Mouse (Mus musculus) retina, embryonic 14.5 days (tissue): ENCODE measurements around the gene Yipf1.

Source experiments
- DNase-seq: peaks from one replicate; pipeline ENCODE4 v3.0.0-alpha.2; 2015; ENCODE audit warnings: low spot score

Gene Yipf1

DNA sequence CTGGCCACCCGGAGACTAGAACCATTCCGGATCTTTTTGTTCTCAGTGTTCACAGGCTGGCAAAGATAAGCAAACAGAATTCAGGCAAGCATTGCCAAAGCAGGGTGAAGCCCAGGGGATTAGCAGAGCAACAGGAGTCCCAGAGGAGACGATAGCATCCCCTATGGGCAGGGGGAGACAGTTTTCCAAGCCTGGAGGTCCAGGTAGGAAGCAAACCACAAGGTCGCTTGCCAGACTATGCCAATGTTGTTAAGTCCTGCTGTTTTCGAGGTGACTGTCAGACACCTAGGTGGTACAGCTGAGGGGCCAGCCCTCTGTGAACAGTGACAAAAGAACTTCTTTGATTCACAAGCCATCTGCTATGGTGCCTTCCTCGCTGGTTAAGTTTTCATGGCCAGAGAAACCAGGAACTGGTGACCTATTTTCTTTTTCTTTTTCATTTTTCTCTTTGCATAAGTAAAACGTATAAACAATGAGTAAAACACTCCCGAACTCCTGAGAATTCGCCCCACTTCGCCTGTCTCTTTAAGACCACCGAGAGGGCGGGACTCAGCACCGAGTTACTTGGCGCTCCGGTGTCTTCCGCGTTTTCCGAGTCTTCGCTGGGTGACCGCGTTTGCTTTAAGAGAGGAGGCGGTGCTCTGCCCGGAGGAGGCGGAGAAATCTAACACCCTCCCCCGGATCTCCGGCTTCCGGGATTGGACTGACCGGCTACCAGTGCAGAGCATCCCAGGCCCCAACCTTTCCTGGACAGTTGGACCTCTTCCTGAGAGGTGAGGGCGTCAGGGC lies at the start of gene Yipf1:
Gene Yipf1, plus strand, starts transcription at position 674 of the 789 bp plus-strand sequence.
- peak; percentile 94 for DNase-seq

DNA sequence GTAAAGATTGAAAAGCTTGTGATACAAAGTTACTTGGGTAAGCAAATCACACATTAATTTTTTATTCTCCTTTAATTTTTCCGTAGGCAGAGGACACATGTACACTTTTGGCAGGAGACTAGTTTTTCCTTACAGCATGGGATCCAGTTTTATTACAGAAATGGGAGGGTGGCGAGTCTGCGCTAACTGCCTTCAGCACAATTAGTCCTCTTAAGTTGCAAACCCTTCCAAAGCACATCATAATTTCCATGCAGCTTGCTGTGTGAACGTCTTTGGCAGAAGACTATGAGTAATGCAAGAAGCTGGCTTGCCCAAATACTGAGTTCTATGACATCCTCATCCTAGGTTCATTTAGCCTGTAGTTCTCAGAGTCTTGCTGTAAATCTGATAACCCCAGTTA lies 40.5 kb upstream of the Yipf1 start:
- DNase-seq: no peak

DNA sequence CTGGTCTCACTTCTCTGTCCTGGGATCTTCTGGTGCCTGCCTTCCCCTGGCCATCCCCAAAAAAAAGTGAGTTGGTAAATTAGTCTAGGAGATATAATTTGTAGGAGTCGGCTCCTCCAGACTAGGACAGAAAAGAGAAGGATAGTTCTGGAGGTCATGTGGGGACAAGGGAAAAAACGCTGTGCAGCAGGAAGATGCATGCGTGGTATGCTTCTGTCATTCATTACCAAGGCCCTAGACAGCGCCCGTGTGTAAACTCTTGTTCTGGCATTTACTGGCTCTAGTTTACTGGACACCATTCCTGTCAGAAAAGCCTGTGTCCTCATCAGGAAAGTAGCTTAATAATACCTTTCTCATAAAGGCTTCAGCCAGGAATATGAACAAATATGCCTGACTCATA lies 39.7 kb upstream of the Yipf1 start:
- no peak for DNase-seq

DNA sequence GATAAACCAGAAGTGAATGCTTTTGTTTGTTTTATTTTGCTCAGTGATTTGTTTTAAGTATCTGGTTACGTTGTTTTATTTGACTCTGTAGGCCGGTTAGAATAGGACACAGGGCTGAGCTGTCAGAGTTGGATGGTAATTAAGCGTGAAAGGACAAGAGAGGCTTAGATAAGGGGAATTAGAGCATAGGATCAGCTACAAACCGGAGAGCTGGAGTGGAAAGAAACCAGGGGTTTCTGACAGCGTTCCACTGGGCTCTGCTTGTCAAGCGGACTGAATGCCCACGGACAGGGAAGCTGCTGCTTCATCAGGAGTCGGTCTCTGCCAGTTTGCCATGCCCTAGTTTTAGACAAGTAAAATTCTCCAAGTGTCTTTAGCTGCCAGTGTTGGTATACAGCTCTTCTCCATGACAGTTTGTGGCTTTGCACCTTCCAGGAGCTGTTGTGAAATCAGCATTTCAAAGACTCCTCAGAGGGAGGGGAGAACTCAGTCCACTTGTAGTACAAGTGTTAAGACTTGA lies 35.9 kb upstream of the Yipf1 start:
- DNase-seq: peak; percentile 94

DNA sequence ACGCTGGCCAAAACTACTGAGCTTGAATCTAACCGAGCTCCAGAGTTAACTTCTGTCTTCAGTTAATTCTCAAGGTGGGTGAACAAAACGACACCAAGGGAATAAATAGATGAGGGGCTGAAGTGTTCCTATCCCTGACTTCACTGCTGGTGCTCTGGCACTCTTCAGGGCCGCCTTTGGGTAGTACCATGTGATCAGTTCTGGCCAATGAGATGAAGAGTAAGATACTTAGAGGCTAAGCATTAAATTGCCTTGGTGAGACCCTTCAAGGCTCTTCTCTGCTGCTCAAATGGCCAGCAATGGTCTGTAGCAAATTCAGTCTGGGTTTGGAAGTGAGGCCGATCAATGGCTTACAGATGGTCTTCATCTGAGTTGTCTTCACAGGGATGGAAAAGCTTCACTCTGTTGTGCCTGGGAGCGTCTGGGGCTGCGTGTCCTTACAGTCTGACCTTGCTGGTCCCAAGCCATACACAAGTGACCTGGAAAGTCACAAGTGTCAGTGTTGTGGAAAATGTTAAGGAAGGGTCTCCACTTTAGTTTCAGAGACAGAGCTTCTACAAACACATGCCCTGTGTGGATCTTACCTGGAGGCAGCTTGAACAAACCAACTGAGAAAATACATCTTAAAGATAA lies 33.2 kb upstream of the Yipf1 start:
- no peak for DNase-seq

DNA sequence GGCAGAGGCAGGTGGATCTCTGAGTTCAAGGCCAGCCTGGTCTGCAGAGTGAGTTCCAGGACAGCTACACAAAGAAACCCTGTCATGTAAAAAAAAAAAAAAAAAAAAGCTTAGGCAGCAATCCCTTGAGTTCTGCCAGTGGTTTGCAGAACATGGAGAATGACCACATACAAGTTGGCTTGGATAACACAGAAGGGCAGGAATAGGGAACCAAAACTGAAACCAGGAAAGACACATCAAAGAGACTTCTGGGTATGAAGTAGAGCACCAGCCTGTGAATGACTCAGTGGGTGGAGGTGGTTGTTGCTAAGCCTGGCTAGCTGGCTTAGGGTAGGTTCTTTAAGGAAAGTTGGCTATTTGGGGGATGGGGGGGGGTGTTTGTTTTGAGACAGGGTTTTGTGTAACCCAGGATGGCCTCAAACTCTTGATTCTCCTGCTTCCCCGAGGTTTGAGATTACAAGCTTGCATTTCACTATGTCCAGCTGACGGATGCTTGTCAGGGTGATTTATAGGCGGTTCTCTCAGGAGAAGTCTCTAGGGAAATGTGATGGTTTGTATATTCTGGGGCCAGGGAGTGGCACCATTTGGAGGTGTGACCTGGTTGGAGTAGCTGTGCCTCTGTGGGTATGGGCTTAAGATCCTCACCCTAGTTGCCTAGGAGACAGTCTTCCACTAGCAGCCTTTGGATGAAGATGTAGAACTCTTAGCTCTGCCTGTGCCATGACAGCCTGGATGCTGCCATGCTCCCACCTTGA lies 28.5 kb upstream of the Yipf1 start:
- DNase-seq: no peak

DNA sequence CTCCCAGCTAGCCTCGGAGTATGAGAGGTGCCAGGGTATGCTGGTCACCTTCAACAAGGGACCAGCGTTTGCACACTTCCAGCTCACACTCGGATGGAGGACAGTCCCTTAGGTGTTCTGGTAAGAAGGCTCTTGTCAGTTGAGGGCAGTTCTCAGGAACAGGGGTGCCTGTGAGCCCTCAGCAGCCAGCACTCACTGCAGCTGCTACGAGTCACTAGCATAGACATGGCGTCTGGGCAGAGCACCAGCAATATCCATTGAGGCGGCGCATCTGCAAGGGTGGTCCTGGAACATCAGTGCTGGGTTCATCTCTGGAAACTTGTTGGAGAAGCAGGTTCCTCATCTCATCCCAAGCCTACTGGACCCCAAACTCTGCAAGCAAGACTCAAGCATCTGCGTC lies 27.8 kb upstream of the Yipf1 start:
- no peak for DNase-seq

DNA sequence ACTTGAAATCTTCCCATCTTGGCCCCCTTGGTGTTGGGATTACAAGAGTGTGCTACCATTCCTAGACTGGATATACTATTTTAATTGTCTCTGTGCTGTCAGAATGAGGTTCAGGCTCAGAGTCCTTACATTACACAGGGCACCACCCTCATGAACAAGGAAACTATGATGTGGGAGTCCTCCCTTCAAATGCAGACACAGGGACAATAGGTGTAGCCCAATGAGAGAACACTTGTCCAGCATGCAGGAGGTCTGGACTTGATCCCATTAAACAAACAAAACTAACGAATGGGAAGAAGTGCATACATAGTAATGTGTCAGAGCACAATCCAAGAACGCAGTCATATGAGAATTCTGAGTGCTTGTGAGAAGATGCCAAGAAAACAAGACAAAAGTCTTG lies 26.6 kb upstream of the Yipf1 start:
- DNase-seq: no peak

DNA sequence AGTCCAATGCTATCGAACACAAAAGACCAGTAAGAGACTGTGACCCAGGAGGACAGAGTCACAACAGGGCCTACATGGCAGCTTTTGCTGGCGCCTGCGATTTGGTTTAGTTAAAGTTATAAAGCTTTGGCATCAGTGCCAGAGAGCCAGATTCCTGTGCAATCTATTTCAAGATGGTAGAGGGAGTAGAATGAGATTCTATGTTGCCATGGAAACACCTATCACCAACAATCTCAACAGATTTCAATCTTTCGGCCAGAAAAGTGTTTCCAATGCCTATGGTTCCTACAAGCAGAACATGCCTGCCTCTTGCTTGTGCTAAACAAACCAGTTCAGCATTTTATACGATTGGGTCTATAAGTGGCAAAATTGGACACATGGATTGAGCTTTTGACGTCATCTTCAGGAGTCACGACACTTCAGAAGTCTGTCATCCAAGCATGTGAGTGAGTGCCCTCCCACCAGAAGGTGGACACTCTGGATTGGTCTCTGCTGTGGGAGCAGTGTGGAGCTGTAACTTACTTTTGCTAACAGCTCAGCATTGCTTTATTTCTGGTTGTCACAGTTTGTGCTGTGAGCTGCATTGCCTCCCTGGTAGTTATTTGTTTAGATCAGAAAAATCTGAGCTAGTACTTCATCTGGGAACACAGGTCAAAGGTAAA lies 22.4 kb upstream of the Yipf1 start:
- DNase-seq: no peak

DNA sequence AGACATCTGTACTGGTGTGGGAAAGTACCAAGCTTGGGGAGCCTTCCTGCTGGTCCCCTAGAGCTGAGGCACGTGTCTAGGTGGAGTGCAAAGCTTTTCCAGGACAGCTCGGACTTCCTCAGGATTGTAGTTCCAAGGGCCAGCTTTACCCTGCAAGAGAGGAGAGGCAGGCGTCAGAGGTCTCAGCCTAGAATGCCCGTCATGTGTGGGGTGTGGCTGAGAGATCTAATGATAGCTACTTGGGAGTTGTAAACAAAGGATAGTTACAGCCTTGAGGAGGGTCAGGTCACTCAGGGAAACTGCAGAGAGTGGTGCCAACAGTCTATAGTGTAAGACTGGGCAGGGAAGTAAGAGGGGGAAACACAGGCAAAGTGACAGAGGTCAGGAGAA lies 21.9 kb upstream of the Yipf1 start:
- DNase-seq: no peak

DNA sequence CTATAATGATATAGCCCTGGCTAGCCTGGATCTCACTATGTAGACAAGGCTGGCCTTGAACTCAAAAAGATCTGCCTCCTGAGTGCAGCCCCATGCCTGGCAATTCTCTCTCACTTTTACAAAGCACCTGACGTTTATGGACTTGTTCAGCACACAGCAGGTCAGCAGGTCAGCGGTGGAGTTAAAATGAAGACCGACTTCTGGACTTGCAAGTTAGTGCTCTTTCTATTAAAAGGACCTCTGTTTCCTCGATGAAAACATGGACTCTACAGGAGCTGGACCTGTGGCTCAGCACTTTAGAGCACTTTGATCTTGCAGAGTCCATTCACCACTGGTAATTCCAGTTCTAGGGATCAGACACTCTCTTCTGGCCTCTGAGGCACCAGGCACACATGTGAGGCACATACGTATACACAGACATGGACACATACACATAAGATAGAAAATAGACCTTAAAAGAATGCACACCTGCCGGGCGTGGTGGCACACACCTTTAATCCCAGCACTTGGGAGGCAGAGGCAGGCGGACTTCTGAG lies 16.0 kb upstream of the Yipf1 start:
- DNase-seq: no peak

DNA sequence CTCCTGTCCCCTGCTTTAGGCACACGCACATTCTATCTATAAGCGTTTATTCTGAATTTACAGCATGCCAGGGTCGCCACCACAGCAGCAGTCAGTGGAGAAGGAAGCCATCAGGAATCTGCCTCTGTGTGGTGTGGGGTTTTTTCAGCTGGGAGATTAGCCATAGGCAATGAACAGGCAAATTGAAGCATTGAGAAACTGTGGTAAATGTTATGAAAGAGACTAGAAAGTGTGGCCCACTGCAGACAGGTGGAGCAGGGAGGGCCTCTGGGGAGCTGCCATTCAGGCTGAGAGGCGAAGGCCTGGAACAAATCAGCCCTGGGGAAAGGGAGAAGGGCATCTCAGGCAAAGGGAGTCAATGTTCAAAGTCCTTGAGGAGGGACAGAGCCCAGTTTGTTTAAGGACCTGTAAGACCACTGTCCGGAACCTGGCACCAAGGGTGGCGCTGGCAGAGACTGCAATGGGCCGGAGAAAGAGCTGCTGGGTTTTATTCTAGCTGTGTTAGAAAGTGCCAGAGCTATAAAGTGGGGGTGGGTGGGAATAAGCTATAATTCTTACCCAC lies 14.3 kb upstream of the Yipf1 start:
- no peak for DNase-seq

DNA sequence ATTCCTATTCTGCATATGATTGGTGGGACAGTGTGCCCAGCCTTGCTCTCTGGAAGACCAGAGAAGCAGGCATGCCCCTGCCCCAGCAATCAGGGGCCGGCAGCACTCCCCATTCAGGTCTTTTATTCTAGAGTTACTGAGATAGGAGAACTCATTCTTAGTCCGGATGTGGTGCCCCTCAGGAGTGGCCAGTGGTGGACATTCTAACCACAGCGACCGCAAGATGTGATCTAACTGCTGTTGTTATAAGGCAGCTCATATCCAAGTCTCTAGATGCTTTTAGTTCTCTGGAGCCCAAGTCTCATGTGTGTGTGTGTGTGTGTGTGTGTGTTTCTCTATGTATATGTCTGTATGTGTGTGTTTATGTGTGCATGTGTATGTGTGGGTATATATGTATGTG lies 13.8 kb upstream of the Yipf1 start:
- no peak for DNase-seq

DNA sequence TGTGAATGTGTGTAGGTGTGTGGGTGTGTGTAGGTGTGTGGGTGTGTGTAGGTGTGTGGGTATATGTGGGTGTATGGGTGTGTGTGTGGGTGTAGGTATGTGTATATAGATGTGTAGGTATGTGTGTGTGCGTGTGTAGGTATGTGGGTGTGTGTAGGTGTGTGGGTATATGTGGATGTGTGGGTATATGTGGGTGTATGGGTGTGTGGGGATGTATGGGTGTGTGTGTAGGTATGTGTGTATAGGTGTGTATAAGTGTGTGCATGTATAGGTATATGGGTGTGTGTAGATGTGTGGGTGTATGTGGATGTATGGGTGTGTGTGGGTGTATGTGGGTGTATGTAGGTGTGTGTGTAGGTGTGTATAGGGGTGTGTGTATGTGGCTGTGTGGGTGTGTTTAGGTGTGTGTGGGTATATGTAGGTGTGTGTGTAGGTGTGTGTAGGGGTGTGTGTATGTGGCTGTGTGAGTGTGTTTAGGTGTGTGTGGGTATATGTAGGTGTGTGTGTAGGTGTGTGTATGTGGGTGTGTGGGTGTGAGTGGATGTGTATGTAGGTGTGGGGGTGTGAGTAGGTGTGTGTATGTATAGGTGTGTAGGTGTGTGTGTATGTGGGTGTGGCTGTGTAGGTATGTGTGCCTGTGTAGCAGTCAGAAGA lies 13.1 kb upstream of the Yipf1 start:
- DNase-seq: no peak

DNA sequence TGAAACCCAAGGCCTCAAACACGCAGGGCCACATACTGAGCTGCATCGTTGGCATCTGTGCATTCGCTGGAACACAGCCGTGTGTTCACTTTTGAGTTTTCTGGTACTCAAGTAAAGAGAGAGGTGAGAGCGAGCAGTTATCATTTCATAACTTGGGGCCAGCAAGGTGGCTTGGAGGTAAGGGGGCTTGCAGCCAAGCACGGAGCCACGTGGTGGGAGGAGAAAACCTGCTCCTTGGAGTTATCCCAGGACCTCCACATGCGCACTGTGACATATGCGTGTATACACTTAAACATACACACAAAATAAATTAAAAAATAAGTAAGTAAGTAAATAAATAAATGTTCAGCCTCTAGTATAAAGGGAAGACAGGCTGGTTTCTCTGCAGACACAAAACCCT lies 11.9 kb upstream of the Yipf1 start:
- no peak for DNase-seq

DNA sequence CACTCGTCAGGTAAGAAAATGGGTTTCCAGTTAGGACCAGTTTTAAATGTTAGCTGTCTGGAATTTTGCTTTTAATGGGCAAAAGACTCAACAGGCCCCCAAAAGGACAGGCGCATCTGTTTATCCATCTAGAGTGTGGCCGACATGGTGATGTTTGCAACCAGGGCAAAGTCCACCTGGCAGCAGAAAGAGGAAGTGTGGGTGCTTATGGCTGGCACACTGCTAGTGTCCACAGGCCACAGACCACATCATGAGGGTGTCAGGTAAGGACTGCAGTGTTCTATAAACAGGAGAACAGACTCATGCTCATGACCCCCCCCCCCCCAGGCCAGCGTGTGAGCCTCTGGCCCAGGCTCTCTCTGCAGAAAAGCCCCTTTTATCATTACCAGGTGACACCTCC lies 11.3 kb upstream of the Yipf1 start:
- DNase-seq: no peak

DNA sequence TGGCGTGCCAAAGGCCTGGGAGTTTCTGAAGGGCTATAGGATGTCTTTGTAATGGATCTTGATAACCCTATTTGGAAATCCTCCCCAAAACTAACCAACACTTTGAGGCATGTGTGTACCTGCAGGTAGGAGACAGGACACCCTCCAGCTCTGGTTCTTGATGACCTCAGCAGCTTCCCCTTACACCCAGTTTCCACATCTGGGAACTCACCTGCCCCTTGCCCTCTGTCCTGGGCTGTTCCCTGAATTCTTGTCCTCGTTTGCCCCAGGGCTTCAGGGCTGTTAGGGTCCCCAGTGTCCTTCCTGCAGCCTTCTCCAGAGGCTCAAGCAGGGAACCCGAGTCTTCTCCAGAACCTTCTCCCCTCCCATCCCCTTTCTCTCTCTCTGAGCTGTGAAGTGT lies 10.6 kb upstream of the Yipf1 start:
- no peak for DNase-seq

DNA sequence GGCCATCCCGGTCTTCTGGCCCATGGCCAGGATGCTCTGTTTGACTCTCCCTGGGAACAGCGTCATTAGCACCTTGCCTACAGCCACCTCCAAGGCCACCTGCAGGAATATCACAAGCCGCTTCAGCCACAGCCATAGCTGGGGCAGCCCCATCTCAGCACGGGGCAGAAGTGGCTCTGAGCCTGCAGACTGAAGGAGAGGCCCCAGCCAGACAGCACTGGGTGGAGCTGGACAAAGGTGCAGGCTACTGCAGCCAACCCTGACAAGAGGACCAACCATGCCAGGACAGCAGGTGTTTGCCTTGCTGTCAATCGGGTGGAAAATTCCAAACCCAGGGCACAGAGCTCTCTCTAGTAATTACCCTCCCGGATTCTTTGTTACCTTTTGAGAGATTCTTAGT lies 7.2 kb upstream of the Yipf1 start, which contains the start of gene Dio1:
Gene Dio1, minus strand, starts transcription at position 204 of the 400 bp plus-strand sequence.
- no peak for DNase-seq

DNA sequence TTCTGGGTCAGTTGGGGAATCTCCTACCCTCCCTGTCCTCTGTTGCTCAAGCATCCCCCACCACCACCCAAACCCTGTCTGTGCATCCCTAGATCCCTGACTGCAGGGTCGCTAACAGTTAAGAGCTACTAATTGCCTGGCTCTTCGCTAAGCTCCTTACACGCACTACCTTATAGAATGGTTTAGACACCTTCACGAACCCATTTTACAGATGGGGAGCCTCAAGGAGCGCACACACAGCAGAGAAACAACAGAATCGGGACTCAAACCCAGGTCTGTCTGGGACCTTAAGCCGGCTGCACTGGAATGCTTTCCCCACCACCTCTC lies 279 bp downstream of the Yipf1 start:
- DNase-seq: no peak

DNA sequence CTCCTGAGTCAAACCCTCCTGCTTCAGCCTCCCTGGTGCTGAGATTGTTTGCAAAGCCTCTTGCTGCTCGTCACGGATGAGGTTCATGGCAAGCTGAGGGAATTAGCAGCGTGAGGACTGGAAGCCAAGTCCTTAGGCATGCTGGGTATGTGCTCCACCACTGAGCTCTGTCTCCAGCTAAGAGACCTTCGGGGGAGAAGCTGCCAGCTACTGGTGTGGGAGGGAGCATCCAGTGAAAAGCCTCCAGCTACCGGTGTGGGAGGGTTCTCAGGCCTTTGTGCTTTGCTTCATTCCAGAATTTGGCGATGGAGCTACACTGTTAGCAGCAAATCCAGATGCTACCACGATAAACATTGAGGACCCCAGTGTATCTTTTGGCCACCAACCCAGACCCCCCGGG lies 4.5 kb downstream of the Yipf1 start:
- no peak for DNase-seq

DNA sequence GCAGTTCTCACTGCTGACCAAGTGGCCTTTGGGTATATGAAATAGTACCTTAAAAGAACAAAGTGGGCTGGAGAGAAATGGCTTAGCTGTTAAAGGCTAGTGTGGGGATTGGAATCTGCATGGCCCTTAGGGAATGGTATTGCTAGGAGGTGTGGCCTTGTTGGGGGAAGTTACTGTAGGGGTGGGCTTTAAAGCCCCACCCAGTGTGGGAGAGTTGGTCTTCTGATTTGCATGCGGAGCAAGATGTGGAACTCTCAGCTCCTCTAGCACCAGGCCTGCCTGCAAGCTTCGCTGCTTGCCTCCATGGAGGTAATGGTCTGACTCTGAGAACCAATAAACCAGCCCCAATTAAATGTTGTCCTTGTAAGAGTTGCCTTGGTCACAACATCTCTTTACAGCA lies 6.9 kb downstream of the Yipf1 start:
- no peak for DNase-seq
